Mouse (Mus musculus) frontal cortex, postnatal 25 days (tissue): ENCODE results near the gene BC037034.

ENCODE experiments used
- DNase-seq, 2 experiments: peaks; one replicate each; pipeline ENCODE4 v3.0.0; 2022; ENCODE audit warnings: low spot score in 2 of 2

The BC037034 gene

DNA sequence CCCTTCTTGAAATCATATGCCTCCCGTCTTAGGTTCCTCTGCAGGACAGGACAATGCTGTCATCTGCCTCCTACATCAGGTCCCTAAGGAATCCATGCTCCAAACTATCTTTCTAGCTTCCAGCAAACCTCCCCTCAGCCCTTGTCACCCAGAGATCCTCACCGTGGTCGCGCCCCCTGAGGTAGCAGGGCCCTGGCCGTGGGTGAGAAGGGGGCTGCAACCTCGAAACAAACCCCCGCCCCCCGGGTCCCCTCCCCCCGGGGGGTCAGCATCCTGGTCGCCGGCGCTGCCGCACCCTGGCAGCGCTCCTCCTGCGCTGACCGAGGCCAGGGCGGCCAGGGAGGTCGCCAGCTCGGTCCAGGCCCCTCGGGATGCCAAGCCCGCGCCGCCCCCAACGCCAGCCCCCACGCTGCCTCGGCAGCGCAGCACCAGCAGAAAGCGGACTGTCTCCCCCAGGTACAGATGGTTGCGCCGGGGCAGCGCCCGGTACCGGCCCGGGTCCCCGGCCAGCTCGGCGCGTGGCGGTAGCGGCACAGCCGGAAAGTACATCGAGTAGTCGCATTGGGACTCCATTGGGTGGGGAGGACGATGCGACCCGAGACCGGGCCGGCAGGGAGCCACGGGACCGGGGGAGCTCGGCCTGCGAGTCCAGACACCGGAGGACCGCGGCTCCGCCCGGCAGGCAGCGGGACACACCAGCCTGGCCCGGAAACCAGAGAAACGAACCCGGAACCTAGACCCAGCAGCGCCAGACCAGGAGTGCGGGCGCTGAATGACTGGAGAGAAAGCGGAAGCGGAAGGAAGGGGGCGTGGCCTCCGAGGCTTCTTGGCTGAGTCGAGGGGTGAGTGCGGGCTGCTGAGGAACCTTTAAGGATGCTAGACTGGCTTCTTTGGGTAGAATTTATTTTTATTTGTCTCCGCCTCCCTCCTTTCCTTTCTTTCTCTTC is at the start of gene BC037034:
TSS of gene BC037034 (minus strand) at position 774 of the 947 bp plus-strand sequence.
- peak; percentile 80 to 90 for DNase-seq

DNA sequence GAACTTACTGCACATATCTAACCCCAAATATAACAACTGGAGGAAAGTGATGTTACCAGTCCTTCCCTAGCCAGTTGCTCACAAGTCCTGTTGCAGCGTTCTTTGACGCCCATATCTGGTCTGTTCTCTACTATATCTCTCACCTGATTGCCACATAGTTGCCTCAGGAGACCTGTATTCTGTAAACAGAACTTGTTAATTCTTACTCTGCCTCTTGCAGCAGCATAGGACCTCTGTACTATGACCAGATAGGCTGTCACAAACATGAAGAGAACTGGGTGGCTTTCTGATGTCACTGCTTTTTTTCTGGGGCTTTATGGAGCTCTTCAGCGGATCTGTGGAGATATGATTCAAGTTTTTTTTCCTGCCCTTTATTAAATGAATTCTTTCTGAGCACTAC is 49.0 kb upstream of the BC037034 start:
- DNase-seq = no peak

DNA sequence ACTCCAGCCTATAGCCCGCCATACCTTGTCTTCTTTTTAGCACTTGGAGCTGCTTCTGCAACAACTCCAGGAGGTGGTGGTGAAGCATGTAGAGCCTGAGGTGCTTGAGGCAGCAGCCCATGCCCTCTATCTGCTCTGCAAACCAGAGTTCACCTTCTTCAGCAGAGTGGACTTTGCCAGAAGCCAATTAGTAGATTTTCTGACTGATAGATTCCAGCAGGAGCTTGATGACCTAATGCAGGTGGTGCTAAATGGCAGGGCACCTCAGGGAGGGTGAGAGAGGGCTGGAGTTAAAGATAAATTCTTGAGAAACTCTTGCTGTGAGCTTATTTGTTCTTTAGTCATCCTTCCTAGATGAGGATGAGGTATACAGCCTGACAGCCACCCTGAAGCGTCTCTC is 35.8 kb upstream of the BC037034 start:
- DNase-seq = no peak

DNA sequence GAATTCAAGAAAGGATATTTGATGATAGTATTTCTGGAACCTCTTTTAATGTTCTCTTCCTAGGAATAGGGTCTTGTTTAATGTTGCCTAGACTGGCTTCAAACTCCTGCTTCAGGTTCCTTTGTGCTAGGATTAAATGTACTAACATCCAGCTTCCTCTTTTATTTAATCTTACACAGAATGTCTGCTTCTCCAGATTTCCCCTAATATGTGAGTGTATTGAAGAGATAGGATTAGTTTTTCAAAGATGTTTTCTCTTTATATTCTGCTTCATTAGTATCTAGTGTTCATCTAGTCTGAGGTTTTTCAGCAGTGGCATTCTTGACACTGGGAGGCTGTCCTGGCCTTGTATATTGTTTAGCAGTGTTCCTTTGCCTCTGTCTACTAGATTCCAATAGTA is 30.3 kb upstream of the BC037034 start:
- no peak for DNase-seq

DNA sequence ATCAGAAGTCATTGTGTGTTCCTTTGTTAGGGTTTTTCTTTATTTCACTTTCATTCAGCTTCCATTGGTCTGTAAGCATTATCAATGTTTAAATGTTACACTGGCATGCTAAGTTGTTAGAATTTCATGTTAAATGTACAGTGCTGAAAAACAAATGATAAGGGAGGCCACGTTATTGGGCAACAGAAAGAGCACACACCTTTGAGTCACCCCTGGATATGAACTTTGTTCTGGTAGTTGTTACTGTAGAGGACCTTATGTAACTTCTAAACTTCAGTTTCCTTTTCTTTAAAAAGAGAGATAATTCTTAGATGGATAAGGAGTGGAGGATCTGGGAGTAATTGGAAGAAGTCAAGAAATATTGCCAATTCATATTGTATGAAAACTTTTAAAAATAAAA is 27.8 kb upstream of the BC037034 start:
- no peak for DNase-seq

DNA sequence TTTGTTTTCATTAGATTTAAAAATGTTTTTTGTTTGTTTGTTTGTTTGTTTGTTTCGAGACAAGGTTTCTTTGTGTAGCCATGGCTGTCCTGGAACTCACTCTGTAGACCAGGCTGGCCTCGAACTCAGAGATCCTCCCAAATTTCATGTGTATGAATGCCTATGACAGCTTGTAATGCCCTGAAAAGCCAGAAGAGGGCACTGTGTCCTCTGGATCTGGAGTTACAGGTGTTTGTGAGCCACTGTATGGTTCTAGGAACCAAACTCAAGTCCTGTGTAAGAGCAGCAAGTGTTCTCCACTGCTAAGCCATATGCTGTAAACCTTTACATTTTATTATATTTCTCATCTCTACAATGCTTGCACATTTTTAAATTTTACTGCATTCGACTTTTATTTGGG is 24.0 kb upstream of the BC037034 start:
- DNase-seq = no peak

DNA sequence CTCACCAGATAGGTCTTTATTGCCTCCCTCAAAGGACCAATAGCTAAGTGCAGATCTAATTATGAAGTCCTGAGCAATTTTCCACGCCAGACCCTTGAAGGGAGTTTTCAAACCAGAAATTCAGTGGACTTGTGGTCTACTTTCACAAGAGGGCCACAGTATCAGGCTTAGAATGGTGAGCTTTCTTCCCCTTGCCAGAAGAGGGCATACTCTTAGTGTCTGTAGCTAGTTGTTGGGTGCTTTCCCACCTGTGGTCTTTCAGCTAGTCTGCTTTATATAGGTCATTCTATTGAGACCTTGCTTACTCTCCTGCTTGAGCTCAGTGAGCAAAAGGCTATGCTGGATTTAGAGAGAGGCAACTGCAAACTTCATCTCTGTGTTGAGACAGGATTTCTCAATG is 19.7 kb upstream of the BC037034 start:
- DNase-seq = no peak

DNA sequence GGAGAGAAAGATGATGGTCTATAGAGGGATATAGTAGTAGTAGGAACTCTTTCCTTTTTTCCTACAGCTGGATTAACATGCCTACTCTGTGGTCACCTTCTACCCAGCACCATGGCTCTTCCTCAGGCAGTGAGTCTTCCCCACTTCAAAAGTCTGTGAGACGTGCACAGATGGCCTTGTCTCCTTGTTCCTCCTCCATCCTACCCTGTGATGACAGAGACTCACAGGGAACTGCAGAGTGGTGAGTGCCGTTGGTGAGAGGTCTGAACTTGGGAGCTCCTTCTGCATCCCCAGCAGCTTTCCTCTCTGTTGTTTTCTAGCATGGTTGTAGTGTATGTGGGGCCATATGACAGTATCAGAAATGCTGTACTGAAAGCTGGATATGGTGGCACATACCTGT is 18.0 kb upstream of the BC037034 start:
- DNase-seq = no peak

DNA sequence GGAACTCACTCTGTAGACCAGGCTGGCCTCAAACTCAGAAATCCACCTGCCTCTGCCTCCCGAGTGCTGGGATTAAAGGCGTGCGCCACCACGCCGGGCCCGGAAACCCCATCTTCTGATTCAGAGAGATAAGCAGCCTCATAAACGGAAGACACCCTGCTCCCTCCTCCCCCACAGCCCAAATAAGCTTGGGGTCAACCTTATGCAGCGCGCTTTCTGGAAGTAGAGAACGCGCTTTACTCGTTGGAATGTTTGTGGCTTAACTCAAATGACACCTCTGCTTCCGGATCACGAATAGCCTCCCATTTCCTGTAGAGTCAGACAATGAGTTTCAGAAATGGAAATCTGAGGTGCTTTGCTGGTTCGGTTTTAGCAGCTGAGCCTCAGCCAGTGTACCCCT is 17.0 kb upstream of the BC037034 start:
- DNase-seq = no peak

DNA sequence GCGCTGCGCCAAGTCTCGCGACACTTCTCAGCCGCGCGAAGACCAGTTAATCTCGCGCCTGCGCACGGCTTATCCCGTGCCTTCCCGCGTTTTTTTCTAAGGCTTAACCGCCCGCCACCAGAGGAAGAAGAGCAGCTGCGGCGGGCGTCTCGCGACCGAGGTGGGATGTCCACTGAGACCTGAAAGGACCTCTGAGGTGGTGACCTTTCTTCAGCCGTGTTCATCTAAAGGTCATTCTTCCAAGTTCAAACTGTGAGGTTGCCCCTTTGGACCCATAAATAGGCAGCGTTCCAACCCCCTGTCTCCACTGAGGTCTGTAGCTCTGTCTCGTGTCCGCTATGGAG is 16.6 kb upstream of the BC037034 start:
- DNase-seq = no peak

DNA sequence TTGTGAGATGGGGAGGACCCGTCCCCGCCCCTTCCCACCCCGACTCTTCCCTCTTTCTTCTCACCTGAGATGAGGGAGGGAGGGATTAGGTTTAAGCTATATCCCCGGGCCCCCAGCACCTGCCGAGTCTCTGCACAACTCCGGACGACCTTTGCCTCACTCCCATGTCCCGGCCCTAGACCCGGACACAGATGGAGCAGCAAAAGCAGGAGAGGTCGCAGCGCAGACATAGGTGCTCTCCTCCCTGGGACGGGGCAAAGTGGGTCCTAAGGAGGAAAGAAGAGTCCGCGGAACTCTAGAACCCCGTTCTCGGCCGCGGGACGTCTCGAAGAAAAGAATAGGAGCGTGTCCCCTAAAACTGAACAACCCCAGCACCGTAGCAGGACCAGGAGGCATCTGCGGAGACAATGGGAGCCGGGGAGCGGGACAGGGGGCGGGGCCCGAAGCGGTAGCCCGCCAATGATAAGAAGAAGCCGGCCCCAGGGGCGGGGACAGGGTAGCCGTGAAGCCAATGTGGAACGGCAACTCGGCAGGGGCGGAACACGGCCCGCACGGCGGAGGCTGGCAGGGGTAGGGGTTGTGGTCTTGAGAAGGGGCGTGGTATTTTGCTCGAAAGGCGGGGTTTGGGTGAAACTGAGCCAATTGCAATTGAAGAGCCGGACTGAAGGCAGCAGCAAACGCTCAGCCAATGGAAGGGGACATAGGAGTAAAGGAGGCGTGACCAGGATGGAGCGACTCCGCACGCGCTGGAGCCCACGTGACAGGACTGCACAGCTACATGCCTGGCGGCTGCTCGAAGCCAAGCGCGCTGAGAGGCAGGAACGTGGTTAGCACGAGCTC is 16.0 kb upstream of the BC037034 start, which contains the start of the genes Gm43720, Gpc2 and Stag3:
TSS of gene Gm43720 (minus strand) at position 374 of the 840 bp plus-strand sequence.
TSS of gene Gpc2 (minus strand) at position 421 of the 840 bp plus-strand sequence.
TSS of gene Stag3 (plus strand) at position 656 of the 840 bp plus-strand sequence.
- DNase-seq = peak in 1 of 2 experiments; percentile 54

DNA sequence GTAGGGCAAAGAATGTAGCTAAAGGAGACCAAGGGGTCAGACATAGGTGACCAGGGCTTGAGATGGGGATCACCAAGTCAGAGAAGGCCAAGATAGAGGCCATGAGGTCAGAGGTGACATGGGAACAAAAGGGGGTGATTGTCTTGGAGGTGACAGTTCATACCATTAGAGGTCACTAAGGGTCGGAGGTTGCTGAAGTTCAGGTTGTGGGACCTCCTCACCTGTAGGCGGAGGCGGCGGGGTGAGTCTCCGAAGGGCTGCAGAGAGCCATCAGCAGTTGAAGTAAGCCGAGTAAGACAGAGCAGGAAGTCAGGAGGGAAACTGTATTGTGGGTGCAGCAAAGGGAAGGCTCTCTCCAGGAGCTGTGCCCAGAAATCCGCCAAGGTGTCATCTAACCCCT is 14.2 kb upstream of the BC037034 start:
- no peak for DNase-seq

DNA sequence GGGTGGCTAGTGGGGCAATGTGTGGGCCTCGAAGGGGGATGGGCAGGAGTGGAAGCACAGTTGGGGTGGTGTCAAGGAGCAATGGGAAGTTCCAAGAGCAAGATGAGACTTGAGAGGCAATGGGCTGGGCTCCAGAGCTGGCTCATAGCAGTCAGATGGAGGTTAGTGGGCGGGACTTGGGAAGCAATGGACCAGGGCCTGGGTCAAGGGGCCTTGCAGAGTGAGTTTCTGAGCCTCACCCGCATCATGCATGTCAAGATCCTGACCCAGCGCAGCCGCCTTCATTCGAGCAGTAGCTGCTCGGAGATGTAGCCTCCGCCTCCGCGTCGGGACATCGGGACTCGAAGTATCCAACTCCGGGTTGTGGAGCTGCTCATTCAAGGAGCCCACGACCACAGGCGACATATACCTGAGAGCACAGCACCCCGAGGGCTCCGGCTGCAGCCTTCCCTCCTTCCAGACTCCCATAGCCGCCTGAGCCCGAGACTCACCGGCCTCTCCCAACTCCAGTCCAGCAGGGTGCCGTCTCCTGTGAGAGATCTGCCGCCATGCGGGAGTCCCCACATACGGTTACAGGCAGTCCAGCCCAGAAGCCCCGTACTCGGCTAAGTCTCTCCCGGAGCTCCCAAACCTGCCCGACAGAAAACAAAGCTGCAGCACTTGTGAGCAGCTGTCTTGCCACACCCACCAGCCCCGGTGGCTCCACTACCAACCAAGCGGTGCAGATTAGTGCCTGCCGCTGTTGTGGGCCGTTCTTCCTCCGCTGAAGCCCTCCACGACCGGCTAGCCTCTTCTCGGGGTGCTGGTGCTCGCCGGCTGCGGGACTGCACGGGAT is 11.6 kb upstream of the BC037034 start:
- DNase-seq = no peak

DNA sequence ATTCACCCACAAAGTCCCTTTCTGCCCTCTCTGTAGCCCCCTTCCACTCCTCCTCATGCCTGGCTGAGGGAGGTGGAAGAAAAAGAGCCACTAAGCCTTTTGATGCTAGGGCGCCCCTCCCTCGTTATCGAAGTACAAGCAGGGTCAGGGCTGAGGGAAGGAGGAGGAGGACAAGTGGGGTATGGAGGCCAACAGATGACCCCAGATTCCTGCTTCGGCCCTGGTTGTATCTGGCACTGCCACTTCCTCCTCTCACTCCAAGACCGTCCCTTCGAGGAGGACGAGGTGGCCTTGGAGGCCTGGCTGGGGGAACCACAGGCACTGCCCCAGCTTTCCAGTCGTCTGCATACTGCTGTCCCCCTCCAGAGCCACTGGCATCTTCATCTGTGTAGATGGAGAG is 10.4 kb upstream of the BC037034 start:
- DNase-seq = no peak

DNA sequence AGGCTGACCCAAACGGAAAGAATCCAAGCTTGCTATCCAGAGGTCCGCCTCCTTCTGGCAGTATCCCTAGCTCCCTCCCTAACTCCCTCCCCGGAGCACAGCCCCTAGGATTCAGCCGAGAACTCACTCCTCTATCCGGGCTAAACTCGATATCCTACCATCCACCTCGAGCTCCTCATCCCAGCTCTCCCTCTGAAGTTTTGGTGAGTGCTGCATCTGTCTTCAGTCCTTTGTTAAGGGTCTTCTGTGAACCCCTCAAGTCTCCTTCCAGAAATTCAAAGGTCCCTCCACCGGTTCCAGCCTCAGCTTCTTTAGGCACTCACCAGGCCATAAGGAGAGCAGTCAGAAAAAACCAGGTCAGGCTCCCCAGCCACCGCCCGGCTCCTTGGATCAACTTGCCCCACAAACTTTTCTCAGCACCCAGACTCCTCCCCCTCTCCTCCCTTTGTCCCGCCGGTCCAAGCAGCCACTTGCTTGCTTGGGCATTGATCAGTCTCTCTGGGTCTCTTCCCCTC is 8.6 kb upstream of the BC037034 start, which contains the start of gene Gal3st4:
TSS of gene Gal3st4 (minus strand) at position 432 of the 515 bp plus-strand sequence.
- DNase-seq = no peak

DNA sequence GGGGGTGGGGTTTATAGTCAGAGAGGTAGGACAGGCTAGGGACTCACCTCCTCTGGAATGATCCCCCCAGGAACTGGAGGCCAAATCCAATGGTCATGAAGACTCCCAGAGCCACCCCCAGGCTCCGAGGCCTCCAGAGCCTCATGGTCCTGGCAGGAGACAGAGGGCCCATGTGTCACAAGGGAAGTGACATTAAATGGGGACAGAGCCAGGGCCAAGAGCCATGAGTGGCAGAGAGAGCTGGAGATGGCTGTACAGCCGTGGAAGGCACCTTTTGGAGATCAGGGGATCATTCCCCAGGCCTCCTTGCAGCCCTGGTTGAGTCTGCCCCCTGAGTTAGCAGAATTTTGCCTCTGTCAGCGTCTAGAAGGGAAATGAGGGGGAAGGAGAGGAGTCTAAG is 7.4 kb upstream of the BC037034 start:
- no peak for DNase-seq

DNA sequence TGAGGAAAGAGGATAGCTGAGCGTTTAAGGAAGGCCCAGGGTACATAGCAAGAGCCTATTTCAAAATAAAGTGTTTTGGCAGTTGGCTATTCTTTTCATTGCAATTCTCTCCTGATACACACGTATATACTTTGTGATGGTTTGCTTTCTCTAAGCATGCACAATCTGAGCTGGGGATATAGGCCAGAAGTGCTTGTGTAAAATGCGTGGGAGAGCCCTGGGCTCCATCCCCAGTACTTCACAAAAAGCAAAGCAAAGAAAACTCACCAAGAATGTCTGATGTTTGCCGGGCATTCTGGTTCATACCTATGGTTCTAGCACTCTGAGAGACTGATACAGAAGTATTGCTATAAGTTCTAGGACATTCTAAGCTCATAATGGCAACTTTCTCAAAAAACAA is 5.1 kb upstream of the BC037034 start:
- DNase-seq = no peak

DNA sequence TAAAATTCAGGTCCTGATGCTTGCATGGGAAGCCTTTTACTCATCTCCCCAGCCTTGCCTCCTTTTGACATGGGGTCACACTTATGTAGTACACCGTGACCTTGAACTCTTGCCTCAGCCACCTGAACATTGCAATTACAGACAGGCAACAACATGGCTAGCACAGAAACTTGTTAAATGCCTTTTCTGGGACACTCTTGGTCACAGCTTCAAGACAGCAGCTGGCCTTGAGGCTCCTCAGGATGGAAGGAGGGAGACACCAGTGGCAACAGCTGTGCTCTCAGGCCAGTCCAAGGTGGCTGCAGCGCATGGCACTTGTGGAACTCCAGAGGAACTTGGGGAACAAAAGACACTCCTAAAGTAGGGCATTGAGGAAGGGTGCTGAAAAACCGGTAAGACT is 3.3 kb upstream of the BC037034 start:
- DNase-seq = no peak

DNA sequence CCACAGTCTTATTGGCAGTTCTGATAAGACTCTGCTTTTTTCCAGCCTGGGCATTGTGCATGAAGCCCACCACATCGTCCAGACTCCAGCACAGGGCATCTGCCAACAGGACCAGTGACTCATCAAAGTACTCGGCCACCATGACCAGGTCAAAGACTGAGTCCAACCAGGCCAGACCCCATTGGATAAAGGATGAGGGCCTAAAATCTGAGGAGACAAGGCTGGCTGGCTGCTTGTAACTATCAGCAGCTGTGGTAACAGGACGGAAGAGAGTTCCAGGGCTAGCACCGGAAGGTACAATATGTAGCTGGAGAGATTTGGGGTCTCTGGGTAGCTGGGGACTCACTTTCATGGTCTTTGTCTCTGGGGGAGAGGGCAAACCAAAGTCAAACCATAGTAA is 1.9 kb upstream of the BC037034 start:
- DNase-seq = no peak

DNA sequence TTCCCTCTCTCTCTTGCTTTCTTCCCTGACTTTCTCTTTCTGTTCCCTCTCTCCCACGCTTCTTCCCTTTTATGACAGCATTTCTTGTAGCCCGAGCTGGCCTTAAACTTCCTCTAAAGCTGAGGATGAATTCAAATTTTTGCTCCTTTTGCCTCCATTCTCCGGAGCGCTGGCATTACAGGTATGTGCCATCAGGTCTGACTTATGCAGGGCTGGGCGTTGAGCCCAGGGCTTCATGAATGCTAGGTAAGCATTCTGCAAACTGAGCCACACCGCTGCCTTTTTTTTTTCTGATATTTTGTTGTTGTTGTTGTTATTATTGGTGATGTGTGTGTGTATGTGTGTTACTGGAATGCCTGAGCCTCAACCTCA is 360 bp upstream of the BC037034 start:
- no peak for DNase-seq

DNA sequence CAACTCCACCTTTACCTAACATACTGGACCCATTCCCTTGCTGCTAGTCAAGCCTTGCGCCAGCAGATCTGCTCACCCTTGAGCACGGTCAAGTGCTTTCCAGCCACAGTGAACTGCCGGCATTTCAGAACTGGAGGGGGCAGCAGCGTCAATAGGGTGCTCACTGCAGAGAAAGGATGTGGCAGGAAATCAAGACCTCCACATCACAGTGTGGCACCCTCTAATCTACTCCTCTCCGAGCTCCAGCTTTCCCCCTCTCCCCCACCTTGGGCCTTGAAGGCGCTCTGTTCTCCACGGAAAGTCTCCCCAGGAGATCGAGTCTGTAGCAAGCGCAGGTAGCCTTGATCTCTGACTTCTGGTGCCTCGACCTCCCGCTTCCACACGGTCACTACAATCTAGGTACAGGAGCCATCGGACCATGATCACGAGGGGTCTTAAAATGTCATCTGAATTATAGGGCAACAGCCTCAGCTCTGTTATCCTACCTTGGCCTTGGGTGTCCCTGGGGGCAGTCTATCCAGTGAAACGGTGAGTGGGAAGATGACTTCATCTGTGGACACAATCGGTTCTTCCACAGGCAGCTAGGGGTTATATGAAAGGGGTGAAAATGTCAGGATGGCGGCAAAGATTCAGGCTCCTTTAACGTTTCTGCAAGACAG is 1.1 kb downstream of the BC037034 start:
- DNase-seq = no peak
